ENCODE assay signal across 10 mouse cellular contexts in genomic region chr1:90557140-90557539, GRCm38 (mm10). TPM values are rescaled to one million over a fixed set of nuclear protein-coding genes. Genes with fewer than 3 reads are reported as not detected.
DNase-seq lines count a peak whose midpoint lies in the region; TF ChIP-seq lines count a peak whose summit lies in the region.
"Had no signal": no experiment of that assay in that cellular context is flagged by ENCODE, and none has a peak within 500 bp of the region (broad histone marks: within the 10 kb centered on the region; RNA-seq: fewer than 3 reads in every experiment).

No protein-coding gene starts in this region.

- H3K27ac ChIP-seq in layer of hippocampus, adult 2 months, result no peak overlapping the region
- no peak overlapping the region for H3K27ac ChIP-seq in thymus, adult 2 months (ENCODE audit: control insufficient read depth, insufficient read depth, low read length)
- H3K27ac ChIP-seq: limb, embryonic 13.5 days had no signal

- no peaks in the 10 kb centered on the region for H3K27me3 ChIP-seq in thymus, adult 2 months (ENCODE audit: control insufficient read depth, insufficient read depth, low read length)
- H3K27me3 ChIP-seq: limb, embryonic 13.5 days had no signal

- TF ChIP-seq CTCF in layer of hippocampus, adult 2 months (conservative IDR thresholded peaks at IDR 0.05), result peak; percentile 75
- TF ChIP-seq CTCF in thymus, adult 2 months (IDR thresholded peaks at IDR 0.05; ENCODE audit: borderline replicate concordance, control insufficient read depth, extremely low read depth, insufficient read depth, low read length, poor library complexity), result no peak

- no peaks in the 10 kb centered on the region for H3K4me1 ChIP-seq in thymus, adult 2 months (replicated peaks; ENCODE audit: control insufficient read depth, insufficient read depth, low read length)

- H3K36me3 ChIP-seq in thymus, adult 2 months (ENCODE audit: control insufficient read depth, insufficient read depth, low read length), result no peaks in the 10 kb centered on the region
- H3K36me3 ChIP-seq: limb, embryonic 13.5 days had no signal

- WGBS in thymus, adult 2 months, result 93% methylated on average over 1 of the region's 1 CpGs

- TF ChIP-seq POLR2A in thymus, adult 2 months (IDR thresholded peaks at IDR 0.05; ENCODE audit: control insufficient read depth, extremely low read depth, insufficient read depth, low read length, poor library complexity), result no peak

- H3K4me3 ChIP-seq in layer of hippocampus, adult 2 months, result no peak overlapping the region
- no peak overlapping the region for H3K4me3 ChIP-seq in thymus, adult 2 months (ENCODE audit: control insufficient read depth, insufficient read depth, low read length)
- H3K4me3 ChIP-seq: limb, embryonic 13.5 days had no signal

- peak; percentile 9 for DNase-seq in adrenal gland, postnatal 10 days
- DNase-seq in adrenal gland, postnatal 36 days, result no peak
- no peak for DNase-seq in layer of hippocampus, adult 2 months (ENCODE audit: low spot score in 2 of 2)
- no peak for DNase-seq in layer of hippocampus, postnatal 25 days (ENCODE audit: extremely low spot score in 1 of 2, low spot score in 1 of 2)
- DNase-seq in thymus, adult 2 months, result peak; percentile 3
- no peak for DNase-seq in thymus, adult 18-20 months
- DNase-seq in thymus, postnatal 4 days, result peak; percentile 53
- DNase-seq in embryo, embryonic 10 days (ENCODE audit: low spot score), result no peak
- DNase-seq: cerebellum, adult 11-12 months had no signal

RNA-seq across cellular contexts. Expression of gene Cops8, which starts 45.6 kb away (rescaled TPM):
- 10 to 100 TPM; 67.0 to 71.7 TPM for total RNA-seq in adrenal gland, postnatal 10 days (2021)
- total RNA-seq in adrenal gland, postnatal 36 days (2021), result 10 to 100 TPM; 68.9 to 93.9 TPM
- 100 to 1,000 TPM; 109 to 122 TPM for total RNA-seq in layer of hippocampus, adult 2 months (2021)
- total RNA-seq in layer of hippocampus, postnatal 25 days (2021), result 100 to 1,000 TPM; 105 to 112 TPM
- 65.1 and 80.9 TPM in 2 replicates for polyA plus RNA-seq in thymus, adult 2 months (2012; rRNA removed)

Comparison
In these comparisons a context has a peak if more than half of its experiments do, and no peak if none do; other contexts are left out.
1. DNase-seq: peak in adrenal gland, postnatal 10 days (single experiment), thymus, adult 2 months (single experiment) and thymus, postnatal 4 days (single experiment); none in adrenal gland, postnatal 36 days (0 of 2), layer of hippocampus, adult 2 months (0 of 2), layer of hippocampus, postnatal 25 days (0 of 2), thymus, adult 18-20 months (0 of 2) and embryo, embryonic 10 days (single experiment).